Mouse (Mus musculus) intestine, embryonic 14.5 days (tissue): ENCODE results near the gene Tssk4. TPM values are rescaled to one million over a fixed set of nuclear protein-coding genes. Genes with fewer than 3 reads are reported as not detected.

Experiments used
- ATAC-seq: fragments of 200-750 bp; cut with Nextera tagmentation; replicated peaks from 2 replicates; pipeline ENCODE4 v1.8.0; 2017; ENCODE audit warnings: low read depth, moderate number of reproducible peaks, moderate TSS enrichment, moderate library complexity; ENCODE audit not compliant: low FRiP score, low TSS enrichment
- DNase-seq: peaks from one replicate; pipeline ENCODE4 v3.0.0-alpha.2; 2018; ENCODE audit warnings: low spot score
- H3K27ac ChIP-seq: fragments of 300-500 bp; sonication (generic); 2 replicates; pipeline ENCODE4 v1.5.1; 2014; ENCODE audit warnings: low read depth, mild to moderate bottlenecking, control low read depth
- H3K27me3 ChIP-seq: fragments of 300-500 bp; sonication (generic); replicated peaks from 2 replicates; pipeline ENCODE4 v1.6.1; 2014; ENCODE audit warnings: low read length, control low read depth; ENCODE audit not compliant: control insufficient read depth, insufficient read depth
- H3K36me3 ChIP-seq: fragments of 300-500 bp; sonication (generic); 2 replicates; pipeline ENCODE4 v1.6.1; 2014; ENCODE audit warnings: low read length, control low read depth; ENCODE audit not compliant: control insufficient read depth, insufficient read depth
- H3K4me1 ChIP-seq: fragments of 300-500 bp; sonication (generic); replicated peaks from 2 replicates; pipeline ENCODE4 v1.6.1; 2014; ENCODE audit warnings: low read length, control low read depth, mixed read lengths; ENCODE audit not compliant: control insufficient read depth, insufficient read depth
- H3K4me2 ChIP-seq: fragments of 300-500 bp; sonication (generic); 2 replicates; pipeline ENCODE4 v1.6.1; 2014; ENCODE audit warnings: low read length
- H3K4me3 ChIP-seq: fragments of 300-500 bp; sonication (generic); 2 replicates; pipeline ENCODE4 v1.5.1; 2014; ENCODE audit warnings: low read depth, low read length, control low read depth, mixed read lengths
- H3K9ac ChIP-seq: fragments of 300-500 bp; sonication (generic); 2 replicates; pipeline ENCODE4 v1.6.1; 2014; ENCODE audit warnings: mild to moderate bottlenecking, low read length
- H3K9me3 ChIP-seq: fragments of 300-500 bp; sonication (generic); 2 replicates; pipeline ENCODE4 v1.6.1; 2016; ENCODE audit warnings: low read length, control low read depth; ENCODE audit not compliant: control insufficient read depth
- WGBS: fragments of 180-500 bp; shearing (Covaris S2); extraction: QIAGEN DNeasy Blood & Tissue Kit; methylation state at CpG from one replicate; pipeline ENCODE4 v1.1.7; 2014; 5-methylcytosine and 5-hydroxymethylcytosine counted together
- polyA plus RNA-seq: library from polyadenylated mRNA; unstranded; fragments of >200 nt; fragmentation: Nextera tagmentation; extraction: Ambion mirVana; gene quantifications from 2 replicates; pipeline ENCODE4 v1.2.1, GENCODE M21; 2014

Tssk4 gene
- polyA plus RNA-seq, 1 experiment from 2014 or later: 1.9 TPM

DNA sequence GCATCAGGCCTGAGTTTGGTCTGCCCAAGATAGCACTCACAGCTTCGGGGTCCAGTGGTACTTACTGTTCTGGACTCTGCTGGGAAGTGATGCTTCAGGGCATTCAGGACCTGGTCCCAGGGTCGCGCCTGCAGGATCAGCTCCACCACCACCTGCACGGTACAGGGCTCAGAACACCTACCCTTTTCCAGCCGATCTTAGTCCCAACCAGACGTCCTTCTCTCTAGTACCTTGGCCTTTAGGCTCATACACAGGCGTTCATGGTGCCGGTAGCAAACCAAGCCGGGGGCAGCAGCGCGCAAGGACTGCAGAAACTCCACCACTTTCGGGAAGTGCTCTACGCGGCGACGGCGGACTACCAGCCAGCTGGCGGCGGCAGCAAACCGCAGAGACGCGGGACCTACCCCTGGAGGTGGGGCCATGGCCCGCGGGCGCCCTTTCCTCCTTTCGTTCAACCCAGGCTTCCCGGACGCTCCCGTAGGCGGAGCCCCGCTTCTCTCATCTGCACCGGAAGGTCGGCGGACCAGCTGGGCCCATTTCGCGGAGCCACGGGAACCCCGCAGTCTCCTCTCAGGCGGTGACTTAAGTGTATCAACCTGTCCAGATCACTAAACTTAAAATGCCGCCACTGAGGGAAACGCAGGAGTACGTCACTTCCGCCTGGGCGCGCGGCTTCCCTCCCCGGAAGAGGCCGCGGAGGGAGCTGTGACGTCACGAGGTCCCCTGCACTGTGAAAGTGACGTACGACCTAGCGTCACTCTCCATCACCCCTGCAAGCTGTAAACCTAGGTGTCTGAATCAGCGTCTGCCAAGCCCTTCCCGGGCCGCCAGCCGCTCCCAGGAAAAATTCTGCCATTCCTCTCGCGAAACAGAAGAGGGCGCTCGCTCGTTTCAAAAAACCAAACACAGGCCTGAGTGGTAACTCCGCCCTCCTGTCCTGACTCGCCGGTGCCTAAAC is 31.5 kb downstream of the Tssk4 start, which contains the start of gene Tinf2:
TSS of gene Tinf2 (minus strand) at position 661 of the 958 bp plus-strand sequence.
- Histone ChIP-seq H3K4me3 (peak within 1 kb of the TSS; percentile 76), H3K4me1 (peaks cover 8% of the 10 kb centered on the region; the same call in 1 of the 2 replicates), H3K9me3 (no peaks in the 10 kb centered on the region), H3K36me3 (peaks cover 42% of the 10 kb centered on the region), H3K27ac (peak within 1 kb of the TSS; percentile 81), H3K27me3 (no peaks in the 10 kb centered on the region), H3K4me2 (peak within 1 kb of the TSS; percentile 62), H3K9ac (peak within 1 kb of the TSS; percentile 63)
- DNase-seq (peak; percentile 98), ATAC-seq (peak; percentile 98)
- under 1% methylated on average over 64 of the region's 66 CpGs for WGBS

DNA sequence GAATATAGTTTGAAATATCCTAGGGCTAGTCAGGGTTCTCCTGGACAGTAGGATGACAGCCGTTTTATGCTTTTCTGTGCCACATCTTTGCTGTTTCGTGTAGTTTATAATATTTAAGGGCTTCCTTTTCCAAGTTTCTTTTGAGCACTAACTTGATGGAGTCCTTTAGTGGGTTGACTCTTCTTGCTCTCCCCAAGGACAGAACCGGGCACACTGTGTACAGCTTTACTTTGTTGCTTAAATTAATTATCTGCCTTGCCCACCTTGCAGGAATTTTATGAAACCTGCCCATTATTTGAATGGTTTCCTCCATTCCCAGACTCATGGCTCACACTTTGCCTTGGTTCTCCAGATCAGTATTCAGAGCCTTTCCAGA is 32.1 kb downstream of the Tssk4 start:
- Histone ChIP-seq H3K4me1 (peaks cover 8% of the 10 kb centered on the region; the same call in 1 of the 2 replicates), H3K27me3 (no peaks in the 10 kb centered on the region), H3K36me3 (peaks cover 35% of the 10 kb centered on the region), H3K4me2 (peak overlapping the region; percentile 62), H3K9me3 (no peaks in the 10 kb centered on the region), H3K4me3 (peak overlapping the region; percentile 76), H3K9ac (peak overlapping the region; percentile 29; the same call in 1 of the 2 replicates), H3K27ac (no peak overlapping the region; the same call in 1 of the 2 replicates)
- ATAC-seq: peak; percentile 13
- DNase-seq: no peak
- WGBS: 12% methylated on average over 3 of the region's 3 CpGs

DNA sequence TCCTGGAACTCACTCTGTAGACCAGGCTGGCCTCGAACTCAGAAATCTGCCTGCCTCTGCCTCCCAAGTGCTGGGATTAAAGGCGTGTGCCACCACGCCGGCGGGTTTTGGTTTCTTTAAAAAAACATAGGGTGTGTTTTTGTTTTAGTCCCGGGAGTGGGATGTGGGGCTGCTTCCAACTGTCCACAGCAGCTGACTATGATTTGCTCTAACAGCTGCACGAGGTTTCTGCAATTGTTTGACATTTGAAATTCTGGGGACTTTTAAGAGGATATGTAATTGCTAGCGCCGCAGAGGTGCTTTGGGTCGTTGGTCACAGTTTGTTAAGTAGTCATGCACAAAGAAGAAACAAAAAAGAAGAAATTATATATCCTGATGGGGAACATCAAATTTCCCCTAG is 39.4 kb downstream of the Tssk4 start:
- no peak overlapping the region for H3K4me3 ChIP-seq
- no peaks in the 10 kb centered on the region for H3K27me3 ChIP-seq
- no peak overlapping the region for H3K4me2 ChIP-seq
- H3K9me3 ChIP-seq: no peaks in the 10 kb centered on the region
- DNase-seq (no peak), ATAC-seq (no peak)
- no peaks in the 10 kb centered on the region for H3K4me1 ChIP-seq
- no peaks in the 10 kb centered on the region for H3K36me3 ChIP-seq
- H3K9ac ChIP-seq: no peak overlapping the region
- no peak overlapping the region for H3K27ac ChIP-seq
- WGBS: 74% methylated on average over 10 of the region's 10 CpGs

- no peak for ATAC-seq
- no peak overlapping the region for H3K9ac ChIP-seq
- WGBS: 80% methylated on average over 4 of the region's 4 CpGs
- H3K4me2 ChIP-seq: no peak overlapping the region
- DNase-seq: no peak
- no peaks in the 10 kb centered on the region for H3K9me3 ChIP-seq
- H3K36me3 ChIP-seq: no peaks in the 10 kb centered on the region
- no peak overlapping the region for H3K27ac ChIP-seq
- H3K4me3 ChIP-seq: no peak overlapping the region
- H3K4me1 ChIP-seq: no peaks in the 10 kb centered on the region
- no peaks in the 10 kb centered on the region for H3K27me3 ChIP-seq
These were observed 47.2 kb downstream of the Tssk4 start for GRCm38 (mm10) chr14:55697226-55697625.

- Histone ChIP-seq H3K9ac (no peak overlapping the region), H3K4me1 (no peaks in the 10 kb centered on the region), H3K27me3 (no peaks in the 10 kb centered on the region), H3K36me3 (no peaks in the 10 kb centered on the region), H3K4me3 (no peak overlapping the region), H3K27ac (no peak overlapping the region), H3K9me3 (no peaks in the 10 kb centered on the region), H3K4me2 (no peak overlapping the region)
- no peak for ATAC-seq
- DNase-seq: no peak
- 58% methylated on average over 9 of the region's 9 CpGs for WGBS
These were observed 51.1 kb downstream of the Tssk4 start for GRCm38 (mm10) chr14:55701131-55701530.

Other genes starting within 250 kb of the Tssk4 start
- gene Dhrs4, start 171.4 kb upstream of the Tssk4 start, polyA plus RNA-seq: 61.0 and 72.1 TPM in 2 replicates
- gene Carmil3, start 159.5 kb upstream of the Tssk4 start, polyA plus RNA-seq: 2.5 and 3.3 TPM in 2 replicates
- 0.37 and 0.48 TPM in 2 replicates for gene Cpne6, start 139.7 kb upstream of the Tssk4 start, polyA plus RNA-seq
- not detected in 2 replicates for gene Nrl, start 125.2 kb upstream of the Tssk4 start, polyA plus RNA-seq
- gene Pck2, start 109.9 kb upstream of the Tssk4 start, polyA plus RNA-seq: 42.8 and 47.4 TPM in 2 replicates
- 70.9 and 71.5 TPM in 2 replicates for gene Dcaf11, start 90.2 kb upstream of the Tssk4 start, polyA plus RNA-seq
- gene A730061H03Rik, start 89.8 kb upstream of the Tssk4 start, polyA plus RNA-seq: 0.64 and 0.81 TPM in 2 replicates
- gene Fitm1, start 74.6 kb upstream of the Tssk4 start, polyA plus RNA-seq: 0.19 and 0.43 TPM in 2 replicates
- 200 TPM in 2 replicates for gene Psme1, start 72.1 kb upstream of the Tssk4 start, polyA plus RNA-seq
- gene Emc9, start 64.9 kb upstream of the Tssk4 start, polyA plus RNA-seq: 6.3 and 7.0 TPM in 2 replicates
- gene Psme2, start 59.1 kb upstream of the Tssk4 start, polyA plus RNA-seq: 331 and 332 TPM in 2 replicates
- 15.9 and 20.1 TPM in 2 replicates for gene Rnf31, start 58.5 kb upstream of the Tssk4 start, polyA plus RNA-seq
- gene Irf9, start 46.6 kb upstream of the Tssk4 start, polyA plus RNA-seq: 8.9 and 9.1 TPM in 2 replicates
- 6.2 and 8.1 TPM in 2 replicates for gene Rec8, start 32.1 kb upstream of the Tssk4 start, polyA plus RNA-seq
- 93.6 and 95.7 TPM in 2 replicates for gene Ipo4, start 14.2 kb upstream of the Tssk4 start, polyA plus RNA-seq
- 1.6 and 1.9 TPM in 2 replicates for gene Gm49378, start 12.3 kb upstream of the Tssk4 start, polyA plus RNA-seq
- 112 and 114 TPM in 2 replicates for gene Tm9sf1, start 6.4 kb upstream of the Tssk4 start, polyA plus RNA-seq
- gene Mdp1, start 10.3 kb downstream of the Tssk4 start, polyA plus RNA-seq: 53.8 and 58.9 TPM in 2 replicates
- gene Gmpr2, start 21.8 kb downstream of the Tssk4 start, polyA plus RNA-seq: 53.5 and 62.5 TPM in 2 replicates
- gene Nedd8, start 21.9 kb downstream of the Tssk4 start, polyA plus RNA-seq: 547 and 563 TPM in 2 replicates
- gene Tinf2, start 31.6 kb downstream of the Tssk4 start, polyA plus RNA-seq: 46.4 and 49.1 TPM in 2 replicates
- 1.3 and 1.6 TPM in 2 replicates for gene Tgm1, start 63.7 kb downstream of the Tssk4 start, polyA plus RNA-seq
- 29.7 and 32.7 TPM in 2 replicates for gene Rabggta, start 72.1 kb downstream of the Tssk4 start, polyA plus RNA-seq
- 81.9 and 84.3 TPM in 2 replicates for gene Dhrs1, start 95.5 kb downstream of the Tssk4 start, polyA plus RNA-seq
- 42.8 and 45.0 TPM in 2 replicates for gene Nop9, start 95.5 kb downstream of the Tssk4 start, polyA plus RNA-seq
- 5.4 and 8.1 TPM in 2 replicates for gene Cideb, start 108.3 kb downstream of the Tssk4 start, polyA plus RNA-seq
- gene Ltb4r2, start 111.2 kb downstream of the Tssk4 start, polyA plus RNA-seq: 0.08 and 0.65 TPM in 2 replicates
- 0.30 and 0.38 TPM in 2 replicates for gene Ltb4r1, start 115.8 kb downstream of the Tssk4 start, polyA plus RNA-seq
- gene Adcy4, start 133.9 kb downstream of the Tssk4 start, polyA plus RNA-seq: 5.8 and 7.2 TPM in 2 replicates
- 48.5 and 51.7 TPM in 2 replicates for gene Ripk3, start 138.7 kb downstream of the Tssk4 start, polyA plus RNA-seq
- 34.3 and 37.4 TPM in 2 replicates for gene Nfatc4, start 173.0 kb downstream of the Tssk4 start, polyA plus RNA-seq
- 15.9 and 18.6 TPM in 2 replicates for gene Nynrin, start 203.8 kb downstream of the Tssk4 start, polyA plus RNA-seq
- gene Cbln3, start 234.2 kb downstream of the Tssk4 start, polyA plus RNA-seq: 0.18 and 0.23 TPM in 2 replicates
- 10.4 and 11.2 TPM in 2 replicates for gene Khnyn, start 234.8 kb downstream of the Tssk4 start, polyA plus RNA-seq